Mouse (Mus musculus) liver, embryonic 12.5 days (tissue): Measurements from ENCODE around the gene Sfxn2. TPM values are rescaled to one million over a fixed set of nuclear protein-coding genes. Genes with fewer than 3 reads are reported as not detected.
A peak's percentile ranks its signal among the peaks of the same experiment; 100 is the strongest.
"Not testable (repeated sequence)": the region's sequence is repeated elsewhere in the genome, so short reads cannot be mapped to it uniquely, and the experiment has no call there.

ENCODE experiments used
- ATAC-seq: fragments of 200-750 bp; cut with Nextera tagmentation; 2 replicates; pipeline ENCODE4 v1.8.0; 2017; ENCODE audit warnings: moderate number of reproducible peaks, mild to moderate bottlenecking, moderate library complexity
- H3K27ac ChIP-seq: fragments of 300-500 bp; sonication (generic); 2 replicates; pipeline ENCODE4 v1.5.1; 2016; ENCODE audit warnings: mild to moderate bottlenecking
- H3K27me3 ChIP-seq: fragments of 300-500 bp; sonication (generic); replicated peaks from 2 replicates; pipeline ENCODE4 v1.6.1; 2016; ENCODE audit warnings: mild to moderate bottlenecking, moderate library complexity
- H3K36me3 ChIP-seq: fragments of 300-500 bp; sonication (generic); 2 replicates; pipeline ENCODE4 v1.6.1; 2016; ENCODE audit warnings: mild to moderate bottlenecking, moderate library complexity
- H3K4me1 ChIP-seq: fragments of 300-500 bp; sonication (generic); 2 replicates; pipeline ENCODE4 v1.6.1; 2016
- H3K4me2 ChIP-seq: fragments of 300-500 bp; sonication (generic); 2 replicates; pipeline ENCODE4 v1.6.1; 2016; ENCODE audit warnings: mild to moderate bottlenecking, moderate library complexity
- H3K4me3 ChIP-seq: fragments of 300-500 bp; sonication (generic); 2 replicates; pipeline ENCODE4 v1.5.1; 2016; ENCODE audit warnings: mild to moderate bottlenecking, moderate library complexity
- H3K9ac ChIP-seq: fragments of 300-500 bp; sonication (generic); 2 replicates; pipeline ENCODE4 v1.6.1; 2016; ENCODE audit warnings: mild to moderate bottlenecking, moderate library complexity
- H3K9me3 ChIP-seq: fragments of 300-500 bp; sonication (generic); replicated peaks from 2 replicates; pipeline ENCODE4 v1.6.1; 2016; ENCODE audit warnings: mild to moderate bottlenecking, moderate library complexity
- WGBS: fragments of 180-500 bp; shearing (Covaris S2); methylation state at CpG from one replicate; pipeline ENCODE4 v1.1.7; 2016; ENCODE audit not compliant: insufficient replicate concordance; 5-methylcytosine and 5-hydroxymethylcytosine counted together
- polyA plus RNA-seq: library from polyadenylated mRNA; unstranded; fragments of >200 nt; fragmentation: Nextera tagmentation; extraction: Ambion mirVana; gene quantifications from 2 replicates; pipeline ENCODE4 v1.2.1, GENCODE M21; 2016

Sfxn2 gene
- polyA plus RNA-seq, 1 experiment from 2014 or later = 18.9 TPM

GRCm38 (mm10) chr19:46550385-46550784 is 22.8 kb upstream of the Sfxn2 start:
- no peaks in the 10 kb centered on the region for H3K27me3 ChIP-seq
- H3K4me1 ChIP-seq = peaks cover 34% of the 10 kb centered on the region
- H3K4me2 ChIP-seq = no peak overlapping the region
- H3K36me3 ChIP-seq = peaks cover 35% of the 10 kb centered on the region
- no peak overlapping the region for H3K9ac ChIP-seq
- no peak overlapping the region for H3K27ac ChIP-seq
- H3K4me3 ChIP-seq = no peak overlapping the region
- 80% methylated on average over 4 of the region's 4 CpGs for WGBS
- ATAC-seq = no peak; the same call in 1 of the 2 replicates
- no peaks in the 10 kb centered on the region for H3K9me3 ChIP-seq

- H3K9me3 ChIP-seq = no peaks in the 10 kb centered on the region
- ATAC-seq = no peak
- 58% methylated on average over 4 of the region's 4 CpGs for WGBS
- H3K4me2 ChIP-seq = no peak overlapping the region
- H3K9ac ChIP-seq = no peak overlapping the region
- H3K4me3 ChIP-seq = no peak overlapping the region
- no peaks in the 10 kb centered on the region for H3K27me3 ChIP-seq
- peaks cover 30% of the 10 kb centered on the region for H3K4me1 ChIP-seq
- peaks cover 45% of the 10 kb centered on the region for H3K36me3 ChIP-seq
- H3K27ac ChIP-seq = peak overlapping the region; percentile 64; the same call in 1 of the 2 replicates
These were observed 20.7 kb upstream of the Sfxn2 start for GRCm38 (mm10) chr19:46552496-46552895.

GRCm38 (mm10) chr19:46553541-46553955 is 19.6 kb upstream of the Sfxn2 start:
- H3K4me2 ChIP-seq = peak overlapping the region; percentile 61
- ATAC-seq = peak; percentile 89
- no peaks in the 10 kb centered on the region for H3K9me3 ChIP-seq
- H3K4me3 ChIP-seq = no peak overlapping the region
- H3K27me3 ChIP-seq = no peaks in the 10 kb centered on the region
- H3K27ac ChIP-seq = peak overlapping the region; percentile 88
- H3K9ac ChIP-seq = peak overlapping the region; percentile 53
- H3K36me3 ChIP-seq = peaks cover 41% of the 10 kb centered on the region
- WGBS = 13% methylated on average over 11 of the region's 11 CpGs
- H3K4me1 ChIP-seq = peaks cover 31% of the 10 kb centered on the region

DNA sequence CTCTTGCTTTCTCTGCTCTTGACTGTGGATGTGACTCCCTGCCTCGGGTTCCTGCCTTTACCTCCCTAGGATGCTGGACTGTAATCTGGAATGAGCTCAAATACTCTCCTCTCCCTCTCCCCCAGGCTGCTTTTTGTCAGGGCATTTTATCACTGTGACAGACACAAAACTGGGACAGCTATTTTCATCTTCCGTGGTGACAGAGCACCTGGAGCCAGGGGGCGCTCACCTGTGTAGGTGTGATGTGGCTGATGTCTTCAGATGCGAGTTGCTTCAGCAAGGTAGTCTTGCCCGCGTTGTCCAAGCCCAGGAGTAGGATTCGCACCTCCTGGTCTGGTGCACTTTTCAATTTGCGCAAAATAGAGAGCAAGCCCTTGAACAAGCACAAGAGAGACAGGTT is 15.2 kb upstream of the Sfxn2 start:
- Histone ChIP-seq H3K9ac (no peak overlapping the region), H3K4me1 (peaks cover 36% of the 10 kb centered on the region), H3K4me3 (no peak overlapping the region), H3K27me3 (no peaks in the 10 kb centered on the region), H3K4me2 (no peak overlapping the region), H3K27ac (no peak overlapping the region), H3K36me3 (peaks cover 13% of the 10 kb centered on the region), H3K9me3 (no peaks in the 10 kb centered on the region)
- no peak for ATAC-seq
- 72% methylated on average over 8 of the region's 8 CpGs for WGBS

DNA sequence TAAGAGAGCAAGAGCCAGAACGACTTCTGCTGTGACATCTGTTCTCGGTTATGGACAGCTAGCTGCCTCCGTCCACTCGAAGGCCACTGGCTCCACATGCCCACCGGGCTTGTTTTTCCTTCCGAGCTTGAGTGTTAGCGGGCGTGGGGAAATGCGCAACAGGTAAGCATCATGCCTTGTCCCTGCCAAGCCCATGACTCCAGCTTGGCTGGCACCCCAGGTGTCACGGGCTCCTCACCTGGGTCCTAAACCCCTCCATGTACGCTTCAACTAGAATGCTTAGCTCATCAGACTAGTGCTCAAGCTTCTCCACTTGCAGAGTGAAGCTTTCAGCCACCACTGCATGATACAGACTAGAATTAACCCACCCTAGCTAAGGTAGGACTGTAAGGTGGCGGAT is 14.5 kb upstream of the Sfxn2 start:
- Histone ChIP-seq H3K4me3 (no peak overlapping the region), H3K36me3 (peaks cover 13% of the 10 kb centered on the region), H3K4me2 (no peak overlapping the region), H3K27me3 (no peaks in the 10 kb centered on the region), H3K9ac (no peak overlapping the region), H3K4me1 (peaks cover 35% of the 10 kb centered on the region), H3K27ac (no peak overlapping the region), H3K9me3 (no peaks in the 10 kb centered on the region)
- WGBS = 76% methylated on average over 12 of the region's 12 CpGs
- no peak for ATAC-seq

GRCm38 (mm10) chr19:46562132-46562531 is 11.0 kb upstream of the Sfxn2 start:
- no peak for ATAC-seq
- Histone ChIP-seq H3K9me3 (no peaks in the 10 kb centered on the region), H3K36me3 (peaks cover 1% of the 10 kb centered on the region), H3K4me1 (peaks cover 22% of the 10 kb centered on the region), H3K4me2 (no peak overlapping the region), H3K27ac (no peak overlapping the region), H3K4me3 (no peak overlapping the region), H3K9ac (no peak overlapping the region), H3K27me3 (no peaks in the 10 kb centered on the region)
- WGBS = 31% methylated on average over 1 of the region's 1 CpGs

GRCm38 (mm10) chr19:46562581-46563515 is 10.3 kb upstream of the Sfxn2 start:
- H3K36me3 ChIP-seq = no peaks in the 10 kb centered on the region
- H3K9ac ChIP-seq = no peak overlapping the region
- H3K4me2 ChIP-seq = no peak overlapping the region
- H3K27ac ChIP-seq = no peak overlapping the region
- ATAC-seq = no peak
- H3K9me3 ChIP-seq = no peaks in the 10 kb centered on the region
- H3K27me3 ChIP-seq = no peaks in the 10 kb centered on the region
- H3K4me1 ChIP-seq = peaks cover 22% of the 10 kb centered on the region
- 83% methylated on average over 14 of the region's 14 CpGs for WGBS
- H3K4me3 ChIP-seq = no peak overlapping the region

GRCm38 (mm10) chr19:46563603-46564002 is 9.6 kb upstream of the Sfxn2 start:
- Histone ChIP-seq H3K4me1 (peaks cover 20% of the 10 kb centered on the region), H3K4me2 (no peak overlapping the region), H3K4me3 (no peak overlapping the region), H3K27me3 (no peaks in the 10 kb centered on the region), H3K27ac (no peak overlapping the region), H3K9ac (no peak overlapping the region), H3K9me3 (no peaks in the 10 kb centered on the region), H3K36me3 (no peaks in the 10 kb centered on the region)
- 76% methylated on average over 4 of the region's 4 CpGs for WGBS
- ATAC-seq = no peak

- Histone ChIP-seq H3K9me3 (no peaks in the 10 kb centered on the region), H3K27me3 (no peaks in the 10 kb centered on the region), H3K4me3 (no peak overlapping the region), H3K27ac (no peak overlapping the region), H3K4me2 (no peak overlapping the region), H3K4me1 (peaks cover 16% of the 10 kb centered on the region), H3K9ac (no peak overlapping the region), H3K36me3 (no peaks in the 10 kb centered on the region)
- ATAC-seq = no peak
- 66% methylated on average over 14 of the region's 14 CpGs for WGBS
These were observed 9.1 kb upstream of the Sfxn2 start for GRCm38 (mm10) chr19:46564043-46564462.

DNA sequence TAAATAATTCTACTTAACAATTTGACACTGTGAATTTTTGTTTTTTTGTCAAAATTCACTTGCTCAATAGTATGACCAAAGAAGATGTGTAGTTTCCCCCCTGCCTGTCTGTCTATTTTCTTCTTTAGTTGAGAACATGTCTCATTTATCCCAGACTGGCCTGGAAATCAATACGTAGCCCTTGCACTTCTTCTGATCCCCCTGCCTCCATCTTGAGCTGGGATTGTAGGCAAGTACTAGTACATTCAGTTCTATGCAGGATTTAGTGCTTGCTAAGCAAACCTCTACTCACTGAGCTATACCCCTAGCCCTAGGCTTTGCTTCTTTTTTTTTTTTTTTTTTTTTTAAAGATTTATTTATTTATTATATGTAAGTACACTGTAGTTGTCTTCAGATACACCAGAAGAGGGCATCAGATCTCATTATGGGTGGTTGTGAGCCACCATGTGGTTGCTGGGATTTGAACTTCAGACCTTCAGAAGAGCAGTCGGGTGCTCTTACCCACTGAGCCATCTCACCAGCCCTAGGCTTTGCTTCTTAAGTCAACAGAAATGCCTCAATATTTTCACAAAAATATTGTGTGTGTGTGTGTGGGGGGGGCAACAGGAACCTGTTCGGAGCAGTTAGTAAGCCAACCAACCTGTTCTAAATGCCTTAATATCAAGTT is 1.8 kb upstream of the Sfxn2 start:
- not testable (repeated sequence) for H3K27ac ChIP-seq, ATAC-seq, H3K9ac ChIP-seq, H3K36me3 ChIP-seq, H3K9me3 ChIP-seq, H3K27me3 ChIP-seq
- H3K4me1 ChIP-seq = peaks cover 39% of the 10 kb centered on the region
- H3K4me3 ChIP-seq = 0 out of 2 replicates have a peak overlapping the region, but pooled peaks have one; percentile 78
- WGBS = 70% methylated on average over 3 of the region's 3 CpGs
- peak overlapping the region; percentile 94 for H3K4me2 ChIP-seq

GRCm38 (mm10) chr19:46571878-46572244 is 1.3 kb upstream of the Sfxn2 start:
- H3K27ac ChIP-seq = no peak overlapping the region
- peaks cover 39% of the 10 kb centered on the region for H3K4me1 ChIP-seq
- WGBS = 53% methylated on average over 10 of the region's 10 CpGs
- H3K27me3 ChIP-seq = no peaks in the 10 kb centered on the region
- no peaks in the 10 kb centered on the region for H3K9me3 ChIP-seq
- ATAC-seq = no peak
- H3K4me3 ChIP-seq = peak overlapping the region; percentile 78
- H3K9ac ChIP-seq = peak overlapping the region; percentile 75; the same call in 1 of the 2 replicates
- H3K36me3 ChIP-seq = no peaks in the 10 kb centered on the region
- H3K4me2 ChIP-seq = peak overlapping the region; percentile 94

DNA sequence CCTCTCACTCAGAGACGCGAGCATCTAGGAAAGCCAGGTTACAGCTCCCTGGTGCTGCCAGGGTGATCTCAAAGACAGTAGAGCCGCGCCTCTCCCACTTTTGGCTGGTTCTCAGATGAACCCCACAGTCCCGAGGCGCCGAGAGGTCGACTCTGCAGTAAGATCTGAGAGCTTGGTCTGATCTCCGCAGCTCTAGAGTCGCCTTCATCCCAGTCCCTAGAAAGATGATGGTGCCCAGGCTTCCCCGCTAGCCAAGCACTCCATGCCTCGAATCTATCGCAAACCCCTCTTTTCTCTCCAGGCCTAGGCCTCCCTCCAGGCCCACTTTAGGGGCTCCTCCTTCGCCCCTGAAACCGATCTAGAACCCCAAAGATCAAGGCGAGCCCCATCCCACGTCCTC is 617 bp upstream of the Sfxn2 start:
- WGBS = 1% methylated on average over 17 of the region's 17 CpGs
- Histone ChIP-seq H3K4me2 (peak overlapping the region; percentile 94), H3K27ac (peak overlapping the region; percentile 59), H3K4me3 (peak overlapping the region; percentile 78), H3K9me3 (no peaks in the 10 kb centered on the region), H3K36me3 (no peaks in the 10 kb centered on the region), H3K27me3 (no peaks in the 10 kb centered on the region), H3K9ac (peak overlapping the region; percentile 75), H3K4me1 (peaks cover 39% of the 10 kb centered on the region)
- peak; percentile 22 for ATAC-seq
